Mouse (Mus musculus): ENCODE results near the gene Pitpnb.

The Pitpnb gene

DNA sequence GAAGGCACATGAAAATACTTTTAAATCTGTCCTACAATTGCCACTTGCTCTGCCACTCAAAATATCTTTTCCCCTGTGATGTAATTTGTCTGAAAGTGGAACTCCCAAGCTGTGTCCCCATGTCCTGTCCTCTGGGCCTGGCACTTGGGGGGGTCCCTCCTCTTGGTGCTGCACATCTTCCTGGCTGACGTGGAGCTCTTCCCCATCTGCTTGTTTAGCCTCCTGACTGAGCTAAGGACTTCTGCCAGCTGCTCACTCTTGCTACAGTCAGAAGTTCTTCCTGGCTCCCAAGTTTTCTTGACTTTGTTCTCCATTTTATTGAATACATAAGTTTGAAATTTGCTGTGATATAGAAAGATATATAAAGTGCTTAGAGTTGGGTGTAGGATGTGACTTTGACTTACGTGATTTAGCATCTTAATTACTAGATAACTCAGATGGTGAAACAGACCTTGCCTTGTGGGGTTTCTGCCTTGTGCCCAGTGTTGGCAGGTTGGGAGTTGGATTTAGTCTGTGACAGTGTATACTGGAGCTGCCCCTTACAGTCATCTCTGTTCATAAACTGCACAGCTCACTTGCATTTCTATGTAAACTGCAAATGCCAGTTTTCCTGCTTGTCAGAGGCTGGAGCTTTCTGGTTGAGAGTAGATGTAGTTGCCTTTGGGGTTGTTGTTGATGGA is 14.3 kb downstream of the Pitpnb start:
- no peak for DNase-seq (ENCODE audit: low spot score)

DNA sequence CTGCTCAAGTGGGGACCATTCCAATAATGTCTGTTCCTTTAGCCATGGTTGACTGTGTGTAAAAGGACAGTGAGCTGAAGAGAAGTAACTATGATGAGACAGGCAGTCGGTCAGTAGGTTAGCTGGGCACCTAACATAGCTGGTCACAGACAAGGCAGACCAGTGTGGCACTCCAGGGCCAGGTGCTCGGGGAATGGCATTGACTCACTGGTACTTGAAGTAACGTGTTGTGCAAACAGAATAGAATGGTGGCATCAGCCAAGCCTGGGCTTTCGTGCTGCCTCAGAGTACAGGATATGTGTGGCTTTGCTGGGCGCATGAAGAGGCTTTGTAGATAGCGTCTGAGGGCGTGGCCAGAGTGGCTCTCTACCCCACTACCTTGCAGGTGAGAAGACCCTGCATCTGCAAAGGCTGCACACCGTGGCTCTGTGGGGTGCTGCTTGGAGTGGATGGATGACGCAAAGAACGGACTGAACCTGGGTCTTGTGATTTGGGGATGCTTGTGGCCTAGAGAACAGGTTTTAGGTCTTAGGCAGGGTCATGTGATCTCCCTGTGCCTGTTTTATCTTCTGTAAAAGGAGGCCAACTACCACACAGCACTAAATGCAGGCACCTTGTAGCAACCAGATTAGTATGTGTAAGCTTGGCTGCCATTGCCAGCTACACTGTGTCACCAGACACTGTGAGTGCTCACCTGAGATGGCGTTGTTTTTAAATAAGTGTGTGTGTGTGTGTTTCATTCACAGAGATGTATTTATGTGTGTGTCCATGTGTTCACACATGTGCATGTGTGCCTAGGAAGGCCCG is 26.5 kb downstream of the Pitpnb start:
- no peak for DNase-seq (ENCODE audit: low spot score)

DNA sequence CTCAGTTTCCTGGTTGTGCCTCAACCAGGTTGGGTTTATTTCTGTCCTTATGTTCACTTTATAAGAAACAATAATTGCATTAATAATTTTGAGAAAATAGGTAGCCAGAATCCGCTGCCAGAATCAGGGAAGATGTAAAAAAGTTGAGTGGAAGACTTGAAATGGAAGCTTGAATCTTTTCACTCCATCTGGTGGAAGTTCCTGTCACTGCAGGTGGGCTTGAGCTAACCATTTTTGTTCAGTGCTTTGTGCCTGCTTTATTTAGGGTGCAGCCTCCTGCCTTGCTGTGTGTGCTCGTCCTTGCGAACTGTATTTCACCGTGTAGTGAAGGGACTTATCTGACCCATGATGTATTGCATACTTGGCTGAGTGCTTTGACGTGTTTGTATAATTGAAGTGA is 30.0 kb downstream of the Pitpnb start:
- DNase-seq (ENCODE audit: low spot score), result no peak

DNA sequence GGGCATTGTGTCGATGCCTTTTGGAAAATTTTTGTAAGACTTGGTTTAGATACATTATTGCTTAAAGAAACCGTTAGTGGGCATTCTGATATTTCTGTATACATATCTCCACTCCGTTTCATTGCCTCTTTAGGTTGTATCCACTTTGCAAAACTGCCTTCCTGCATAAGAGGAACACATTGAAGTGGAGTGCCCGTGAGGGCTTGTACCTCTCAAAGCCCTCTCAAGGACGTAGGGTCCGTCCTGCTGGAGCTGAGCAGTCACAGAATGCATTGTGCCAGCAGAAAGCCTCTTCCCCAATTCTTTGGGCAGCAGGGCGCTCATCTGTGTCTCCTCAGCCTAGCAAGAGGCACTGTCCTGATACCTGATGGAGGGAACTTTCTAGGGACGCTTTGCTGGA is 30.5 kb downstream of the Pitpnb start:
- DNase-seq (ENCODE audit: low spot score), result no peak

DNA sequence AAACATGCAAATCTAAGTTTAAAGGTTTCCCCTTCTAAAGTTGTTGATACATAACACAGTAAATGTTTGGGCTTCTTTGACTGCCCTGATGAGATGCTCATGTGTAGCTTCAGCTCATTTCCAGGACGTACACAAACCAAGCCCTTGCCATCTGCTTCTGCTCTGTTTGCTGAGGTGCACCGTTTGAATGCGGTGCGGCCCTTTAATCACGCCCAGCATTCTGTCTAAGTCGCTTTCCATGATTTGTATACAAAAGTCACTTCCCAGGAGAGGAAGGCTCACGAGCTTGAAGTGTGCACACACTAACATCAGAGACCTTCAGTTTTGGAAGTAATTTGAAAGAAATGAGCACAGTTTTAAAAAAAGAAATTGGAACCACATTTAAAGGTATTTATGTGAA is 31.3 kb downstream of the Pitpnb start:
- no peak for DNase-seq (ENCODE audit: low spot score)

DNA sequence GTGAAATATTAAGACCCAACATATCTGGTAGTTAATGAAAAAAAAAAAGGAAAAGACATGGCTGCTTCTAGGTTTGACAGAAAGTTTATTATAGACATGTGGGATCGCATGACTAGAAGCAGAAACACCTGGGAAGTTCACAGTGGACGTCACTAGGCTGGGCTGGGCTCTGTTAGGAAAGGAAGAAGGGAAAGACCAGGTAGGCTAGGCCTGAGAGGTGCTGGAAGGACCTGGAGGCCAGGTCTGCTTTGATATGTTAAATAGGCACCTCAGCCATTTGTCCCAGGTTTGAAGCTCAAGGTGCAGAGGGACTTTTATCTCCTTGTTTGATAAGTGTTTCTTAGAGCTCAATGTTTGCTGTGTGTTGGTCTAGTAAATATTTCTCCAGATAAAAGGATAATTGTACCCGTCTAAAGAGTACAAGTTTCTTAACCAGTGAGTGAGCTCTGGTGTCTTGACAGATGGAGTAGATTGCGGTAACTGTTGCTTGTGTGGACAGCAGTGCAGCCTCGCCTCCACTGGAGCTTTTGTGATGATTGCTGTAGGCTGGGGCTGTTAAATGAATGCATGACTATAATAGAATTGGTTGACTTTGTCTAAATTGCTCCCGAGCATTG is 33.0 kb downstream of the Pitpnb start:
- DNase-seq (ENCODE audit: low spot score), result peak; percentile 42

DNA sequence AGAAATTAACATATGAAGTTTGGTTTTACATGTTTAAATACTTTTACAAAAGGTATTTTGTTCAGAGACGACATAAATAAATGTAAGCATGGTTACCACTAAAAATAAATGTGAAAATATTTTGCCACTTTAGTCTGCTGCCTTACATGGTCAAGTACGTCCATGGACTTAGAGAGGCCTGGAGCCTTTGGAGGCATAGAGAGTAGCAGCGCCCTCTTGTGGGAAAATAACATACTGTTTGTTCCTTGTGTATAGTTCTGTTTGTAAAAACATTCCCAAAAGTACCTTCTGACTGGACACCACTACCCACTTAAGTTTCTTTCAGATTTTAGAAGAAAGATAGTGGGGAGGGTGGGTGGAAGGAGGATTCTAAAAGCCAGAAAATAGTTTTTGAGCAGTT is 34.0 kb downstream of the Pitpnb start:
- no peak for DNase-seq (ENCODE audit: low spot score)

DNA sequence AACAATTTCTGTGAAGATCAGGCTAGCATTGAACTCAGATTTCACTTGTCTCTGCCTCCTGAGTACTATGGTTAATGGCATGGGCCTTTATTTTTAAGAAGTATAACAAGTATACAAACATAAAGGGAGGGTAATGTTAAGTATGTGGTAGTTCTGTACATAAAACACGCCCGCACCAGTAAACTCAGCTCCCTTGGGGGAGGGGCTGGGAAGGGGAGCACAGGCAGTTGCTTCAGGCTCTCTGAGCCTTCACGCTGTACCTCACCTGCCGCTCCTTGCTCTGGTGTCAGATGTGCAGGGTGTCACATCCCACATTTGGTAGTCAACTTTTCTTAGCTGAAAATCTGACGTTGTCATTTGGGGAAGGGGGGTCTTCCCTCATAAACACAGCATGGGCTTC is 35.6 kb downstream of the Pitpnb start:
- DNase-seq (ENCODE audit: low spot score), result no peak

DNA sequence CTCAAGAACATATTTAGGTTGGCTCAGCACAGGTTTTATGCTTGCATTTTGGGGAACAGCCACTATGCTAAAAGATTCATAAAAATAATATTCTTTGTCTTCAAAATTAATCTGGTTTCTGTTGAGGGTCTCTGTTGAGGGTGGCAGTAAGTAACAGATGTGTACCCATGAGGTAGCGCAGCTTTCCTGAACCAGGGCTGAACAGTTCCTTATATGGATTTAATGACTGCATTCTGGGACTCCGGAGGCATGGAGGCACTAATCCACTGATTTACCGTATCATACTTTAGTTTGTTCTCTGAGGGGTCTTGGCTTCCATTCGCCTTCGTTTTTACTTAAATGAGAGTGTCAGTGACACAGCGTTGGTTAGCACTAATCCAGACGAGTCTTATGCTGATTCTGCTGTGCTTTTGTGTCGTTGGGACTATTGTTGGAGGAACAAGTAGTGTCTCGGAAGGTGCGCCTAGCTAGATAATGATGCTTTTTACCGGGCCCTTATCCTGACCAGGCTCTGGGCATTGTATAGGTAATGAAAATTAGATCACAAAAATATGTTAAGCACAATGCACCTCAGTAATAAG is 37.5 kb downstream of the Pitpnb start:
- DNase-seq (ENCODE audit: low spot score), result no peak

DNA sequence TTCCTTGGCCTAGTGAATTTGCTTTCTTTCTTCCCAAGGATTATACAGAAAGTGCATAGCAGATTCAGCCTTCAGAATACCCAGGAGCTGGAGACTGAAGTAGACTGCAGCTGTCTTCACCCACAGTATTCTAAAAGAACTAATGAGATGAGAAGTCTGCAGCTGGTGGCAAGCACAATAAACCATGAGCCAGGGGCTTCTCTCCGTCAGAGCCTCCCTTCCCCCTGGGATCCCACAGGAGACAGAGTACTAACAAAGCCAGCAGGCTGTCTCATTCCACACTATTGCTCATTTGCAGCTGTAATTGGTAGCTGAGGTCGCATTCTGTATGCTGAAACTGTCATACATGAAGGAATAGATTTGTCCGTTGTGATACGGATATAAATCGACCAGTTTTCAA is 38.0 kb downstream of the Pitpnb start:
- no peak for DNase-seq (ENCODE audit: low spot score)

DNA sequence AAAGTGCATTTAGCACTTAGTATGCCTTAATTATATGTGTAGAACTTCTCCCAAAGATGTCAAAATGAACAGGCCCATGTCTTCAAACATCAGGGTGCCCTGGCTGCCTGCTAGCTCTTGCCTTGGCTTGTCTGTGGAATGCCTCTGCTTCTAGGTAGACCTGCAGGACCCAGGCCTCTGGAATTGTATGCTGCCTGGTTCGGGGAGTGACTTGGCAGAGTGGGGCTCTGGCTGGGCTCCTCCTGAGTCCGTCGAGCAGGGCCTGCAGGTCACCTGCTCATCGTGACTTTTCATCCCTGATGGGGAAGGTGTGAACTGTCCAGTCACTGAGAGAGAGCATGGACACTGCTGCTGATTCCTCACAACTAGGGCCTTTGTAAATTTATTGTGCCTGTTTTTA is 45.1 kb downstream of the Pitpnb start:
- DNase-seq (ENCODE audit: low spot score), result no peak

DNA sequence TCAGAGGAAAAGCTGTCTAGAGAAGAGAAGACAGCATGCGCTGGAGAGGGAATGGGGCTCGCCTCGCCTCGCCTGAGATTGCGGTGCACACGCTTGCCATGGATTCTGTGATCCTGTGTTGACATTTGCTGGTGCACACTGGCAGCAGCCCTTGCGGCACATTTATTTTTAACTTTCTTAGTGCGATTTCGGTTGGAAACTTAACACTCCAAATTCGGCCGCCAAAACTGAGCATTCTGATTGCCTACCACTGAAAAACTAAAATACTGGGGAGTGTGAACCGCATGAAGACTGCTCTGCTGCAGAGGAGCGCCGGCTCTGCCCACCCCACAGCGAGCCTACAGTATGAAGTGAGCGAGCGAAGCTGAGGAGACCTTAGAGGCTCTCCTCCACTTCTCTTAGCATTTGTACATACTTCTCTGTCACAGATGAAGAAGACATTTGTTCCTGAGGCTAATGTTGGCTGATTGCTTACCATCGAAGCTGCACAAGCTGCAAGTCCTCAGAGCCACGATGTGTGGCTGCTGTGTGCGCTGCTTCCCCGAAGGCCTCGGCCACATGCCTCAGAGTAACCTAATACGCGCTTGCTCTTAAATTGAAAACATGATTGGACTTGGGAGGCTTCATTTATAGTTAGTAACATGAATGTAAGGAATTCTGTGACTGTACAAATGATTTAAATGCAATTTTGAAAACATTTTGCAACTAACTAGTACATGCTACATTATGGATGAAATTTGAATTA is 45.9 kb downstream of the Pitpnb start:
- DNase-seq (ENCODE audit: low spot score), result no peak

DNA sequence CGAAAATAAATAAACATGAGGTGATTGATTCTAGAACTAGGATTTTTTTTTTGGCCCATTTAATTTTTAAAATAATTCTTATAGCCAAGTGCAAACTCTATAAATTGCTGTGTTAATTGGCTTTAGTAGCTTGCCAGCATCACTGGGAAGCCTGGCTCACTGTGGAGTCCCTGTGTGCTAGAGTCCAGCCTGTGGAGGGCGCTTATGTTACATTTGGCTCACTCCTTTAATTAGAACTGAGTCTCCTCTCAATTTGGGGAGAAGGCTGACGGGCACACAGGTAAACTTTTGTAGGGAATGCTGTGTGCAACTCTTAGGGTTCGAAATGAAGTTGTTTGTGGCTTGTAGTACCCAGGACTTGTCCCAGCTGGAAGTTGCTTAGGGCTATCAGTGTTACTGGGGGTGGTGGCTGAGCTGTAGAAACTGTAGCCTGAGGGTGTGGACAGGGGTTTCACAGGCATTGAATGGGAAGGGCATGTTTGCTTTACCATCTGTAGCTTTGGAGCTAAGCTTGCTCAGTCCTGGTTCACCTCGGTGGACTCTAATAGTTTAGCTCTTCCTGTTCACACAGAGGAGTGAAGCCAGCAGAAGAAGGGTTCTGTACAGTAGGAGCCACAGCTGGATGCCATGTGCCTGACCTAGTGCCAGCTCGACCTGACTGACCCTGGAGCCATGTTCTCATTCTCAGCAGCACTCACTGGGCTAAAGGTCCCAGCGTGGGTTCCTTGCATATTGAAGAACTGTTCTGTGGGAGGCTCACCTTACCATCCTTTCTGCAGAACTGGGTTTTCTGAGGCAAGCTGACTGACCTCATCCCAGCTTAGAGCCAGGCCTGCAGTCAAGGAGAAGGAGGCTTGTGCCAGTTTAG is 47.8 kb downstream of the Pitpnb start:
- no peak for DNase-seq (ENCODE audit: low spot score)

DNA sequence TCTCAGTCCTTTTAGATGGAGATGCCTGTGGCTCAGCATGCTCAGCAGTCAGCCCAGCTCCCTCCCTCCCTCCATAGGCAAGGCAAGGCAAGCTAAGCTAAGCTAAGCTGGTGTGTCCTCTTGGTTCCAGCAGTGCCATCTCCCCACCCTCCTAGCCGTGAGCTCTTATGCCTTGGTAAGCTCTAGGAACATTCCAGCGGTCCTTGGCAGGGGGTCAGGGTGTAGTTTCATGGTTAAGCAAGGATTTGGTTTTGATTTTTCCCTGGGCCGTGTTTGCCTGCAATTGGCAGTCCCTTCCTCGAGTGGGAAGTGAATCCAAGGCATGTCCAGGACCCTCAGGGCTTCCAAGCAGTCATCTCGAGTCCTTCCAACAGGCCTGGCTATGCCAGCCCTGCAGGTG is 52.8 kb downstream of the Pitpnb start:
- DNase-seq (ENCODE audit: low spot score), result no peak

DNA sequence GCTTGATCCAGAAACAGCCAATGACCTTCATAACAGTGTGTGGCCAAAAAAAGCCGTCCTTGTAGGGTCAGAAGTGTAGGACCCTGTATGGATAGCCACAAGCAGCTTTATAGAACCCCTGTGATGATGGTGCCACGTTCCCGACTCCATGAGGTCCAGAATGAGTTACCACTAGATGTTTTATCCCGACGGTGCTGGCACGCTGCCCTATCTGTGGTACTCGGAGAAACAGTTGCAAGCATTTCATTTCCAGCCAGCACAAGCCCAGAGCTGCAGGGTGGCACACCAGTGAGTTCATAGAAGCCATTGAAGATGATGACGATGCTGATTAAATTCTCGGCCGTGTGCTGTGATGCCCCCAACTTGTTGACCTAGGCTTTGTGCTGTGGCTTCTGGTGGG is 60.3 kb downstream of the Pitpnb start:
- no peak for DNase-seq (ENCODE audit: low spot score)

DNA sequence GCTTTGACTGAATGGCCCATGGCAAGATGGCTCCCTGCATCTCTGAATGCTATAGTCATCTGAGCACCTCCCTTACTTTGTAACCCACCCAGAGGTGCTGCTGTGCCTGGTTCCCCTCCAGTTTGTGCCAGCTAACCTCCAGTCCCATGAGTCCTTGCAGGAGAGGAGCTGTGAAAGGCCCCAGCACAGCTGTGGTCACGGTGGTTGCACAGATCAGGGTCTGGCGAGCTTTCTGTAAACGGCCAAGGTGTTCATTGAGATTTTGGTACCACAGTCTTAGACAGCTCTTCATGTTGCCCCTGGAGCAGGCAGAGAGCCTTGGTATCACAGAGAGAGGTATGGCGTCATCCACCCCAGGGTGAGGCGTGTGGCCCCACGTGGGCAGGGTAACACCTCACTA is 60.9 kb downstream of the Pitpnb start:
- DNase-seq (ENCODE audit: low spot score), result no peak

DNA sequence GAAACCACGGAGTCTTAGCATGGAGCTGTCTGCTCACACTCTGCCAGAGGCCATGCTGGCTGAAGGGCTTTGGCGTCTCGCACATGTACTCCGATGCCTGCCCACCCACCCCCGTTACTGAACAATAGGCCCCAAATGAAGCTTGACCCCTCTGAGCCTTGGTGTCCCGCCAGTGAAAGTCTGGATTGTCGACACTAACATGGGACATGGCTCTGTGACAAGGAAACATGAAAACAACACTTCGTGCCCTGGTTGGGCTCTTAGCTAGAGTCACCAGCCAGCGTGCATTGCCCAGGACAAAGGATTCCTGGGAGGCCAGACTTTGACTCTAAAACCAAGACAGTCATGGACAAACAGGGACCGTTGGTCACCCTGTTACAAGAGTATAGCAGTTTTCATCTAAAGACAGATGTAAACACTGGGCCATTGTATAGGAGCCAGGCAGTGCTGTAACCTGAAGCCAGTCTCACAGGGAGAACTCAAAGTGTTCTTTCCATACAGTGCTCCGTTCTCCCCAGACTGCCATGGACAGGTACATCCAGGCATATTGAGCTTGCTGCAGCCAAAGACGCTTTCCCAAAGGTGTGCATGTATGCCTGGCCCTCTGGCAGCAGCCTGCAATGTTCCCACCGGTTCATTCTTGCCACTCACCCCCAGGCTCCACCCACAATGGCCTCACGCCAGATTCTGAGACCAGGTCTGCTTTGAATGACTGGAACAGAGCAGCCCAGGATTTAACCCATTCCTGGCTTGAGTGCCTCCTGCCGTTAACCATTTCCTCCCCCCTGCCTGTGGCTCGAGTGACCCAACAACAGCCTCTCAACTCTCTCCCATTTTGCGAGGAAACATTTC is 63.0 kb downstream of the Pitpnb start:
- peak; percentile 73 for DNase-seq (ENCODE audit: low spot score)

DNA sequence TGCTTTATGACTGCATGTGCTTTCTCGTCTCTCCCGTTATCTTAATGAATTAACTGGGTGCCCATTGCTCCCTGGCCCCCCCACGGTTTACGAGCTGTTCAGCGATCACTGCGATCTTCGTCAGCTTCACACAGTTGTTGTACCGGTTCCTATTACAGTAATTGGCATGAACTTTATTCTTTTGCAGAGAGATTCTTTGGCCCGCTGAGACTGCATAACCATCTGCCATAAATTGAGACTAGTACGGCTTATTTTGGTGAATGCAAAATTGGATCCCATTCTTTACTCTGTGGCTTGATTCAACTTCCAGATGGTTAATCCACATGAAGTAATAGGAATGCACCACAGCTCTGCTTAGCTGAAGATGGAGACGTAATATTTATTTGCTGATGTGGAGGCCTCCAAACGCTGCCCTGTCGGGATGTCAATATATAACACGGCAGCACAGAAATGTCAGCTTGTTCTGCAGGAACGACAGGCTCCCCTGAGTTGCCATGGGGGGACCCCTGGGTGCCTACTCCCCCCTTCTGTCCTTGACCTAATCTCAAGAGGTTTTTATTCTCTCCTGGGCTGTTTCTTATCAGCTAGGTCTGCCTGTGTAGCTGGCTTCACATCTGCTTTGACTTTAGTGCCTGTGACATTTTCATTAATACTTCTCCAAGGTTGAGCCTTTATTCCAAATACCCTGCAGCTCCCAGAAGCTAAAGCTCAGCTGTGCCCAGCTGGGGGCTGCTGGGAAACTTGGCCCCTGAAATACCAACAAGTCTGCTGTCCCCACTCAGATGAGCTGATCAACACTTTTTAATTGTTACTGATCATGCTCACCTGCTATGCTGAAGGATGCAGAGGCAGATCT is 63.9 kb downstream of the Pitpnb start:
- DNase-seq (ENCODE audit: low spot score), result no peak

DNA sequence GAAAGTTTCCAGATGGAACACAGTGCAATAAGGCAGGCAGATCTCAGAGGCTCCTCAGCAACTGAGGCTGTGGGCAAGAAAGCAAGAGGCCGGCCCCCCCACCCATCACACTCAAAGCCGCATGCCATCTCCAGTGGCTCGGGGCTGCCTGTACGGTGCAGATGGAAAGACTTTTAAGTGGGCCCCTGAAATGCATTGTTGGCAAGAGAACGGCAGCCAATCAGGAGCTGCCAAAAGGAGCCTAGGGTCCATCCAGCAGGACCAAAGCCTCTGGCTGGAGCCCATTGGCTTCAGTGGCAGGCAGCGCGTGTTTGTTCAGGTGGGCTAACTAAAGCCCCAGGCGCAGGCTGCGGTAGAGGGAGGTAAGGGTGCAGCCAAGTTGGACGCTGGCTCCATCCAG is 65.2 kb downstream of the Pitpnb start:
- DNase-seq (ENCODE audit: low spot score), result no peak
